Mouse (Mus musculus) E14TG2a.4 (cell line): Measurements from ENCODE around the gene Tfb1m.

Source experiments
- CTCF ChIP-seq: conservative IDR thresholded peaks from 2 replicates; pipeline ENCODE4 v1.5.1; 2014; ENCODE audit warnings: low read length
- NANOG ChIP-seq: IDR thresholded peaks from 2 replicates; pipeline ENCODE4 v1.6.1; 2014; ENCODE audit warnings: borderline replicate concordance, low read length, mixed read lengths
- POU5F1 ChIP-seq: IDR thresholded peaks from 2 replicates; pipeline ENCODE4 v1.6.1; 2014; ENCODE audit warnings: low read length, borderline replicate concordance

DNA sequence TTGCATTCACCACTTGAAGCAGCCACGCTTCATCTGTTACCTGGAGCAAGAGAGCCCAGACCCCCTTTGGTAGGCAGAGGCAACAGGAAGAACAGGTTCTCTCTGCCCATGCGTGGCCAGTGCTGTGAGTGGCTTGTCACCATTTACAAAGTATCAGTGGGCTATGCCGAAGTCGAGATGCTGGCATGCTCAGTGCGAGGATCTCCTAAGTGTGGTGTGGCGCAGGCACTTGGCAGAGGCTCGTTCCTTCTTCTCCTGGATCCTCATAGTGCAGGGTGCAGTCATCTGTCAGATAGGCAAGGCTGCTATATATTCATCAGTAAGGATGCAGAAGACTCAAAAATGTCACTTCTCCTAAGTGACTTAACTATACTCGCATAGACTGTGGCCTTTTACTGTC lies 58.1 kb downstream of the Tfb1m start:
- TF ChIP-seq CTCF = no peak
- TF ChIP-seq NANOG = no peak
- no peak for TF ChIP-seq POU5F1
